Mouse (Mus musculus) left cerebral cortex, postnatal 14 days (tissue): ENCODE measurements around the gene Ngfr. TPM values are rescaled to one million over a fixed set of nuclear protein-coding genes. Genes with fewer than 3 reads are reported as not detected.
A peak's percentile ranks its signal among the peaks of the same experiment; 100 is the strongest.

ENCODE experiments used
- DNase-seq, 2 experiments: peaks; one replicate each; pipeline ENCODE4 v3.0.0; 2021 to 2022; ENCODE audit warnings: low spot score in 2 of 2, mixed read lengths in 1 of 2
- intact Hi-C: fragments of 180-260 bp; cut with DNase I; formaldehyde crosslinking; loops from one replicate; pipeline ENCODE4 v1.15.1; 2025
- total RNA-seq, 2 experiments: library from RNA; stranded (reverse); gene quantifications; 2 replicates each; pipeline ENCODE4 v1.2.3; 2021

Ngfr gene
- total RNA-seq, 2 experiments from 2014 or later: 0.94 to 2.0 TPM

DNA sequence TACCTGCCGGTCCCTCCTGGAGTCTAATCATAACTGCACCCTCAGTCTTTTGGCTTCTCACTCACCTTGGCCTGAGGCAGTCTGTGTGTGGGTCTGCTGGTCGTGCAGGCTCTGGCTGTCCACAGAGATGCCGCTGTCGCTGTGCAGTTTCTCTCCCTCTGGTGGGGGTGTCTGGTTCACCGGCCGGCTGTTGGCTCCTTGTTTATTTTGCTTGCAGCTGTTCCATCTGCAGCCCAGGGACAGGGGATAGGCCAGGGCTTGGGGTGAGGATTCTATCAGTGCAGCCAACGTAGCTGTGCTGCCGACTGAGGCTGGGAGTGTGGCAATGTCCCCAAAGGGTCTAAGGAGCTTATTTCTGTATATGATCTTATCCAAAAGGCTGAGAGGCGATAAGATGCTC lies 15.8 kb downstream of the Ngfr start:
- DNase-seq: no peak
- intact Hi-C loops: no loop called here

DNA sequence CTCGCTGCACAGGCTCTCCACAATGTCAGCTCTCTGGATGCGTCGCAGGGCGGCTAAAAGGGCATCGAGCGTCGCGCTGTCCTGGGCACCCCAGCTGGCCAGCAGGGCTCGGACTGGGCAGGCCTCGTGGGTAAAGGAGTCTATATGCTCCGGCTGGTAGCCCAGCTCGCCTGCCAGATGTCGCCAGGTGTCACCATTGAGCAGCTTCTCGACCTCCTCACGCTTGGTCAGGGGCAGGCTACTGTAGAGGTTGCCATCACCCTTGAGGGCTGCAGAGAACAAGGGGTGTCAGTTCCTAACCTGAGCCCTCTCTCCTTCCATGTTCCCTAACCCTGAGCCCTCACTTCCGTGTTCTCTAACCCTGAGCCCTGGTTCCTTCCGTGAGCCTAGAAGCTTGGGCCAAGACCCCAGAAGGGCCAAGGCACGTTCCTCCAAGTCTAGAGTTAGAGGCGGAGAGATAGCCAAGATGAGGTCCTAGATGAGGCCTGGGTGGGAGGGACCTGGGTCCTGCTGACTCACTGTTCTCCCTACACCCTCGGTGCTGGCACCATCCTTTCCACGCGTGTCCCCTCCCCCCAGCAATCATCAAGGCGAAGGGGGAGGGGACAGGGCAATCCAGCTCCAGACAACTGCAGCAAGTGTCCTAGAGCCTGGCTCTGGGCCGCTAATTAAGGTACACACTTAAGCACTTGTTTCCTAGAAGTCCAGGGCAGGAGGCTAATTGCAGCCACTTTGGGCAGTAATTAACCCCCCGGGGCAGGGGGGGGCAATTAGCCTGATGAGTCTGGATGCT lies 16.5 kb downstream of the Ngfr start:
- no peak for DNase-seq
- intact Hi-C loops: no loop called here

DNA sequence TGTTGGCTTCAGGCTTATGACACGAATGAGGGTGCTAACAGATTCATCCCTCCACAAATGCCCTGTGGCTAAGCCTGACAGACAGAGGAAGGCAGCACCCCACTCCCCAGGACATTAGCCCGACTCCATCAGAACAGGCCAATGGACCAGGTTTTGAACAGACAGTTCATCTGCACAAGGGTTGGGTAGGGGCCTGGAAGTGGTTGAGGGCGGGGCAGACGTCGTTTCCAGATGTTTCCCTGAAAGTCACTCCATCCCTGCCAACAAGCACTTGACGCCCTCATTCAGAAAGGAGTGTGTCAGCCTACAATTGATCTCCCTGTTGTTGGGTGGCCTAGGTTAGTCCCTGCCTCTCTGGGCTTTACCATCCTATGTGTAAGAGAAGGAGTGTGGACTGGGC lies 17.6 kb downstream of the Ngfr start:
- no peak for DNase-seq
- intact Hi-C loops: no loop called here

DNA sequence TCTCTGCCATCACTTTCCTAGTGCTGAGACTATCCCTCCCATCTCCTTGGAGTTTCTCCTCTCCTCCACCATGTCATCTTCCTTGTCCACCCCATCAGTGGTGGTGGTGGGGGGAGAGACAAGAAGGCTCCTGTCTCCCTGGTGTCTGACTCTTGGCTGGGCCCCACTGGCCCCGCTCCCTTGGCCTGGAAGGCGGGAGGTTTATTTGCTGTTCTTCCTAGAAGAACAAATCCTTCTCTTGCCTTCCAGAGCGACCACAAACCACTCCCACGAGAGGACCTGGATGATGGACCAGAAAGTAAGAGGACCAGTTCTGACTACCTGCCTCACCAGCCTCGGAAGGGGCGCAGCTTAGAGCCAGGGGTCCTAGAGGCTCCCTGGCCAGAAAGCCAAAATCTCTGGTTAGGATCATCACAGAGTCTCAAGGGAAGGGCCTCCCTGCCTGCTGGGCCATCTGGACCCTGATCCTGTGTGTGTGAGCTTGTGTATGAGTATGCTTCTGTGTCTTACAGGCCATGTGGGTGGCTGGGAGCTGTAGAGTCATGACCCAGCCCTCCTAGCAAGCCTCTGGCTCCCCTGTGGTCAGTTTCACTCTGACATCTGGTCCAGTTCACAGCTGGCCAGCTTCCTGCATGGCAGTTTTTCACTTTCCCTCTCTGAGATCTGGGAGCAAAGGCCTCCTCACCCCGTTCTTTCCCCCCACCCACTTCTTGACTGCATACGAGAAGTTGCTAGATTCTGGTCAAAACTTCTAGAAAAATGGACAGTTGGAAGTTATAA lies 19.4 kb downstream of the Ngfr start:
- DNase-seq: no peak
- intact Hi-C loops: no loop called here

DNA sequence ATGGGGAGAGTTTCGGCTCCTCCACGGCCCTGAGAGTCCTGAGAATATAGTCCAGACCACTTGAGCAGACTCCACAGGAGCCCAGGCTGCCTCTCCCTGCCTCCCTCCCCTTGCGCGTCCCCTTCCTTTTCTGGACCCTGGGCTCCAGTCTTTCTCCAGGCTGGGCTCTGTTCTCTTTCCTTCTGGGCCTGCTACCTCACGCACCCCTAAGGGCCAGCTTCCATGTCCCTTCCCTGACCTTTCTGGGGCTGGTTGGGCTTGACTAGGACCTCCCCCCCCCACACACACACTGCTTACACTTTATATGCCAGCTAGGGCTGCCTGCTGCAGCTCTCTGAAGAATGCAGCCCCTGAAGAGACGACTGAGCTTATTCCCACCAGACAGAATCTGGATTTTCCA lies 20.2 kb downstream of the Ngfr start:
- DNase-seq: no peak
- intact Hi-C loops: no loop called here

DNA sequence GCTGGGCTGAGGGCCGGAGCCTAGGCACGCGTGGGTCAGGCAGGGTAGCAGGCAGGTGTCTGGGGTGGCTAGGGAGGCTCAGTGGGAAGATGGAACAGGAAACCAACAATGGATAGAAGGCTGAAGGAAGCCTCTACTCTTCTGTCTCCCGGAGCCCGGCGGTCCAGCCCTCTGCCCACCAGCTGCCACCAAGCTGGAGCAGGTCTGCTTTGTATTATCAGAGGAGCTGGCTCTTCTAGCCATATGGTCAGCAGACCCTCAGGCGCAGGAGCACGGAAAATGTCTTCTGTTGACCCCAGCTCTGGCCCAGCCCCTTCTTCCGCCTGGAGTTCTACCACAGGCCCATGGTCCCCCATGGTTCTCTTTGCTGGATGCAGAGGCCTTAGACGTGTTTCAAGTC lies 22.2 kb downstream of the Ngfr start:
- DNase-seq: no peak
- intact Hi-C loops: no loop called here

DNA sequence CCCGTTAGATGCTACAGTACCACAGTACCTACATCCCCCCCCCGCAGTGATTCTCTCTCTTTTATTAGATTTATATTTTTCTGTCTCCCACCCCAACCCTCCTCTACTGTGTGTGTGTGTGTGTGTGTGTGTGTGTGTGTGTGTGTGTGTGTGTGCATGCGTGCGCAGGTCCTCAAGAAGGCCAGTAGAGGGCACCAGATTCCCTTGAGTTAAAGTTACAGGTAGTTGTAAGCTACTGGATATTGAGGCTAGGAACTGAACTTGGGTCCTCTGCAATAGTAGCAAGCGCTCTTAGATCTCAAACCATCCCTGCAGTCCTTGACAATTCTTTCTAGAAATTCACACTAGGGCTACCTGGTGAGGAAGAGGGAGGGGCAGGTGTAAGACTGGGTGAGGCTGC lies 23.7 kb downstream of the Ngfr start:
- intact Hi-C loops: no loop called here

DNA sequence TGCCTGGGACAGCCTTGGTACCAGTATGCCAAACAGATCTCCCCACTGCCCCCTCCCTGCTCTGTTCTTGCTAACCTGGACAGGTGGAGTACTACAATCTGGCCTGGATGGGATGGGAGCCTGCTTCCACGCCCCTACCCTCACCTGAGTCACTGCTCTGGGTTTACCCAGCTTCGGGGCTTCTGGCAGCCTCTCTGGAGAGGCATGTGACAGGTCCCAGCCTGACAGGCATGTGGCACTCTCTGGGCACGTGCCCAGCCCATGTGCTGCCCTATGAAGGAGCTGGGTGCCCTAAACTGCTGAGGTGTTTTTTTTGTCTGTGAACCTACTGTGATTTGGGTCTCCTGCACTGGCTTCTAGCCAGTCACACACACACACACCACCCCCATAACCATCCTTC lies 26.8 kb downstream of the Ngfr start:
- peak in 1 of 2 experiments; percentile 19 for DNase-seq
- intact Hi-C loops: no loop called here

More for the DNA sequence above, 23.7 kb downstream of the Ngfr start:
- no peak for DNase-seq

DNA sequence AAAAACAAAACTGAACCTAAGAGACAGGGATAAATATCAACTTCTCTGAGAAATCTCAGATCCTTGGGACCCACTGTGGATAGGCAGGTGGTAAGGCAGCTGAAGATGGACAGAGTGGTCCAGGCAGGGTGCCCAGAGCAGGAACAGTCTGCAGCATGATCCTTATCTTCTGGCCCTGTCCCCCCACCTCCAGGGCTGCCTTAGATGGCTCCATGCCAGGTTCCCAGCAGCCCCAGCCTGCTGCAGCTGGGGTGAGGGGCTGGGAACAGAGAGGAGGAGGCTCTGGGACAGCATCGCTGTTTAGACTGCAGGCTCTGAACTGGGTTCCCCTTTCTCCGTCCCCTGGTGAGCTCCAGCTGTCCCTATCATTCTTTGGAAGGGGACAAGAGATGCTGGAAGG lies 27.8 kb downstream of the Ngfr start:
- DNase-seq: no peak
- intact Hi-C loops: no loop called here

DNA sequence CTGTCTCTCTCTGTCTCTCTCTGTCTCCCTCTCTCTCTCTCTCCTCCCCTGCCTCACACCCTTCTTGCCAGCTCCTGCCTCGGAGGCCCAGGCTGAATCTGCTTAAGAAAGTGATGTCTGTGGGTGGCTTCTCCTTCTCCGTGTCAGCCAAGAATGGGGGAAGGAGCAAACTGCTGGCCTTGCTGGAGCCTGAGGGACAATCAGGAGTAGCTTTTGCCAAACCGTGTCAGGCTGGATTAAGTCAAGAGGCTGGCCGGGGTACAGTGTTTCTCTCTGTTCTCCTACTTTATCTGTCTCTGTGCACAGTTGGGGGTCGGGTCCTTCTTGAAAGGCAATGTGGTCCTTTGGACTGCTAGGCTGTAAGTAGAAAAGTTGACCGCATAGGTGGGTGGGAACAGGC lies 29.8 kb downstream of the Ngfr start:
- no peak for DNase-seq
- intact Hi-C loops: no loop called here

DNA sequence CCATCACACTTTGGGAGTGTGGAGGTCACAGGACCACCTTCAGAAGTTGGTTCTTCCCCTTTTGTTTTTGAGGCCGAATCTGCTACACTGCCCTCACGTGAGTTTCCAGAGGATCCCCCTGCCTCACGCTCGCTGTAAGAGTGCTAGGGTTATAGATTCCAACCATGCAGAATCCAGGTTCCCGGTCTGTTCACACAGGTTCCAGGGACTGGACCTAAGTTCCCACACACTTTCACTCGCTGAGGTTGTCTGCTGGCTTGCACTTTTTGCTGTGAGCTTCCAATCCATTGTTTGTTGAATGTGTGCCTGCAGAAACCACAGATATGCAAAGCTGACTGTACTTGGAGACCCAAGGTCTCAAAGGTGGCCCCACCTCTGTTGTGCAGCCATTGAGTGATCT lies 30.5 kb downstream of the Ngfr start:
- DNase-seq: no peak
- intact Hi-C loops: no loop called here

DNA sequence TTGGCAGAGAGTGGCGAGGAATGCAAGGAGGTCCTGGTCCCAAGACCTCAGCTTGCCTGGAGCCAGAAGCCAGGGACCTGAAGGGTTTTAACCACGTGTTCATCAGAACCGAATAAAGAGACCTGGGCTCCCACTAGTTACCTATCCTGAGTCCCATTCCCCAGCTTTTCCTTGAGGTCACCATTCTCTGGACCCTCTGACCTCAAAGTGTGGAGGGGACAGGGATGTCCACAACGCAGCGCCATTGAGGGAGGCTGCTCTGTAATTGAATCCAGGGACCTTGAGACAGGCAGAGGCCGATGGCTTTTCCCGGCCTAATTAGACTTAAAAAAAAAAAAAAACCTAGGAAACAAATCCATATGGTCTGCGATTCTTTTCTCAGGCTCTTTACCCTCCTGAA lies 32.3 kb downstream of the Ngfr start:
- intact Hi-C loops: no loop called here
- DNase-seq: no peak

DNA sequence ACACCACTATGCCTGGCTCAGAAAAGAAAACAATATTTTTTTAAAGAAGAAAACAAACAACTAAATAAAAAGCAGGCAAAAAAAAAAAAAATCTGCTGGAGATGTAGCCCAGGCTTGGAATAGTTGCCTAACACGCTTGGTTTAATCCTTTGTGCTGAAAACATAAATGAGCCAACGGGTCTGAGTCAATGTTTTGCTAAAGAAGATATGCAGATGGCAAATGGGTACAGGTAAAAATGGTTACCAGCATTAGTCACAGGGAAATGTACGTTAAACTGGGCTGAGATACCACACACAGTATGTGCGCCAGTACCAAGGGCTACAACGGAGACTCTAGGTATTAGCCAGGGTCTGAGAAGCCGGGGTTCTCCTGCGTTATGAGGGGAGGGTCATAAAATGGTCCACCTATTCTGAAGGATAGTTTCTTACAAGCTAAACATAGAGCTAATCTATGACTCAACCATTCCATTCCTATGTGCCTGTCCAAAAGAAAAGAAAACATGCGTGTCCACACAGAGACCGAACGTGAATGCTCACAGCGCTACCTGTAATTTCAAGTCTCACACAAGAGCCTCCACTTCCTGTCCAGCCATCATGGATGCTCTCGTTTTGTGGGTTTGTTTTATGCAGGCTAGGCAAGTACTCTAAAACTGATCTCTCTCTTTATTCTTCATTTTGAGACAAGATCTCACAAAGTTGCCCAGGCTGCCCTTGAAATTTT lies 37.1 kb downstream of the Ngfr start:
- no peak for DNase-seq
- intact Hi-C loops: no loop called here

DNA sequence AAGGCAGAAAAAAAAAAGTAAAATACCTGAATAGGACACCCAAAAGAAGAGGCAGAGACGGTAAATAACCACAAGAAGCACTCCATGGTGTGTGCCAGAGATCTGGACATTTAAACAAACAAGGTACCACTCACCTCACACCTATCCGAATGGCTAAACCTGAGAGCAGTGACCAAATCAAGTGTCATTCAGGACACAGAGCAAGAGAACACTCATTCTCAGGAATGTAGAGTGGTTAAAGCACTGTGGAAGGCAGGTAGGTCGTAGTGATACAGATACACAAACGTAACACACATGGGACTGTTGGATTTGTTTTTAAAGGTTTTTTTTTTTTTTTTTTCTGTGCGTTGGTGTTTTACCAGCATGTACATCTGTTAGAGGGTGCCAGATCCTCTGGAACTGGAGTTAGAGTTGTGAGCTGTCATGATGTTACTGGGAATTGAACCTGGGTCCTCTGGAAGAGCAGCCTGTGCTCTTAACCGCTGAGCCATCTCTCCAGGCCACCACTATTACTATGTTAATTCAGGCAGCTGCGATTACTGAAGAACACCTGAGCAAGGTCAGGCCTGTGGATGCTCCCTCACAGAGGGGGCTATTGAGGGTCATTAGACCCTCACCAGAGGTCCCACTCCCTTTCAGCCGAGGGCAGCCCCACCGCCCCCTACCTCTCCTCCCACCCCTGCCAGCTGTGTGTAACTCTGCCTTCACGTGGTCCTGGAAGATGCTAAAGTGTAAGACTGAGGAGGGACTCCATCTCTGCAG lies 41.3 kb downstream of the Ngfr start:
- no peak for DNase-seq
- intact Hi-C loops: no loop called here

DNA sequence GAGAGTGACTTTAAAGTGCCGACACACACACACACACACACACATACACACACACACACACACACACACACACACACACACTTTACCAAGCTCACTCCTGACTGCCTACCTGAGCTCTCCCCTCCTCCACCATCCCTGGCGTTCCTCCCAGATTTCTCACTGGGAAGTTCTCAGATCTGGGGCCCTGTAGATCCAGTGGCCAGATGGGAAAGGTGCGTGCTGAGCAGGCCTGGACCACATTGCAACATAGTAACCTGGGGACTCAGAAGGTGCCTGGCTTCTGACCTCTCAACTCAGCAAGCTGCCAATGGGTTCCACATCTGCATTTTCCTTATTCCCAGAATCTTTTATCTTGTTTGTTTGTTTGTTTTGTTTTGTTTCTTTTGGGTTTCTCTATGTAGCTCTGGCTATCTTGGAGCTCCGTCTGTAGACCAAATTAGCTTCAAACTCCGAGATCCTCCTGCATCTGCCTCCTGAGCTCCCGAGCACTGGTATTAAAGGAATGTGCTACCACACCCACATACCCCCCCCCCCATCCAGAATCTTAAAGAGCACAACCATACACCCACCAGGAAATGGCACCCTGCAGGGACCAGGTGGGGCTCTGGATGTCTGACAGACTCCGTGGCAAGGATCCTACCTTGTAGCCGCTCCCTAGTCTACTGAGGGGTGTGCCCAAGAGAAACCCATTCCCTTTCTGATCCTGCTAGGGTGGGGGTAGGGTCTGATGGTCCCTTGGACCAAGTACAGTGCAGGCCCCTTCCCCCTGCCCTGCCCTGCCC lies 42.8 kb downstream of the Ngfr start:
- DNase-seq: no peak
- intact Hi-C loops: no loop called here

DNA sequence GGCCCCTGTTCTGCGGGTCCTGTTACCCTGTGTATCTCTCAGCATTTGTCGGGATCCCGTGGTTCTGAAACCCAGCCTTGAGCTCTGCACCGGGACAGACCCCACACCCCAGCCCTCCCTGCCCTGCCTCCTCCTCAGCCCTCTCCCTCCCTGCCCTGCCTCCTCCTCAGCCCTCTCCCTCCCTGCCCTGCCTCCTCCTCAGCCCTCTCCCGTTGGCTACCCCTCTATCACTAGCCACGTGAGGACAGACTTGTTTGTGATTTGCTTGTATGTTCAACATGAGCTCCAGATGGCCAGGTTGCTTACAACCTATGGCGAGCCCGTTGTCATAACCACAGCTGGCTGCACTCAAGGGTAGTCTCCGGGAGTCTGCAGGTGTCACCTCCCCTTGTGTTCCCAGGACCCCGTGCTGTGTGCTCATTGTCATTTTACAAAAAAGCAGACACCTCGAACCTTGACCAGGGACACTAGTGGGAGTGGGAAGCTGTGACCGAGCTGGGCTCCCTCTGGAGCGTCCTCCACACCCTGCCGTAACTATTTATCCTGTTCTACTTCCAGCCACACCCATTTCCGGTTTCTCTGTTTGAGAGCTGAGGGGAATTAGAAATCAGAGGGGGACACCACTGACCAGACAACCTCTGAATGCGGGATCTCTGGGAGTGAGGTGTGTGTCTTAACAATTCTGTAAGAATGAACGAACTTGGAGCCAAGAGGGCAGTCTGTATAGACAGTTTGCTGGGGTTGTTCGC lies 46.7 kb downstream of the Ngfr start:
- intact Hi-C loops: no loop called here
- DNase-seq: no peak

DNA sequence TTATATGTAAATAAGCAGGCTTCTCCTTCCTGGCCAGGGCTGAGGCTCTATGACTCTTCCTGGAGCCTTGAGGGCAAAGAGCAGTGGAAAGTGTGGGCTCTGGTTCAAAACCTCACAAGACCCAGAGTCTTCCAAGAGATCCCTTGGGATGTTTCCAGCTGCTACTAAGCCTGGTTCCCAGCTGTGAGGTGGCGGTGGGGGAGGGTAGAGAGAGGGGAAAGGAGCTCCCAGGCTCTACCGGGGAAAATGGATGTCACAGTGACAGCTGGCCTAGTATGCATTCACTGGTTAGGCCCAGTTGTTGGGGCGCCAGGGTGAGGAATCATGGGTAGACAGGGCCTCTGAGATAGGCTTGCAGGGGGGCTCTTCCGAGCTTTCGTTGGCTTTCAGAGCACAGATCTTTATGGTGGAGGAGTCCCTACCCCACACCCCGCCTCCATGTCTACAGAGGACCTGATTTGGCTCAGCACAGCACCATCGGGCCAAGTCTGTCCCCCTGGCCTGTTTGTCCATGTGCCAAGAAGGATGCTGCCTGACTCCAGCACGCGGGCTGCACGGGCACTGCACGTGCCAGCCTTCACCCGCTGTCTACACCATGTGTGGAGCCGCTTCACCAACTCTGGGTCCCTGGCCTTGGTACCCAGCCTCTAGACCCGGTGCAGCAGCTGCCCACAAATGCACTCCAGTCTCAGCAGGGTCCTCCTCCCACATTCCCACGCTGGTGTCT lies 49.0 kb downstream of the Ngfr start:
- intact Hi-C loops: no loop called here
- DNase-seq: no peak
